Mouse (Mus musculus): ENCODE data around the gene Spcs2. TPM values are rescaled to one million over a fixed set of nuclear protein-coding genes. Genes with fewer than 3 reads are reported as not detected.
"Not testable (repeated sequence)": the region's sequence is repeated elsewhere in the genome, so short reads cannot be mapped to it uniquely, and the experiment has no call there.

Spcs2 gene
- total RNA-seq, 1 experiment from 2014 or later, result 129 TPM

GRCm38 (mm10) chr7:99824649-99825483 is 38.4 kb downstream of the Spcs2 start:
- no peak for DNase-seq

- no peak for DNase-seq
Measured at GRCm38 (mm10) chr7:99823045-99823663, 40.1 kb downstream of the Spcs2 start.

- DNase-seq, result no peak
Measured at GRCm38 (mm10) chr7:99822426-99822825, 40.8 kb downstream of the Spcs2 start.

GRCm38 (mm10) chr7:99821953-99822352 is 41.3 kb downstream of the Spcs2 start:
- no peak for DNase-seq

- not testable (repeated sequence) for DNase-seq
Measured at GRCm38 (mm10) chr7:99818181-99818725, 45.0 kb downstream of the Spcs2 start.

GRCm38 (mm10) chr7:99813394-99813793 is 49.9 kb downstream of the Spcs2 start:
- peak; percentile 52 for DNase-seq

GRCm38 (mm10) chr7:99811661-99812060 is 51.6 kb downstream of the Spcs2 start:
- DNase-seq, result no peak

GRCm38 (mm10) chr7:99810814-99811213 is 52.4 kb downstream of the Spcs2 start:
- DNase-seq, result no peak

GRCm38 (mm10) chr7:99807043-99807442 is 56.2 kb downstream of the Spcs2 start:
- DNase-seq, result not testable (repeated sequence)

- no peak for DNase-seq
Measured at GRCm38 (mm10) chr7:99805340-99805739, 57.9 kb downstream of the Spcs2 start.

- not testable (repeated sequence) for DNase-seq
Measured at GRCm38 (mm10) chr7:99804033-99804432, 59.2 kb downstream of the Spcs2 start.

- no peak for DNase-seq
Measured at GRCm38 (mm10) chr7:99803535-99803934, 59.7 kb downstream of the Spcs2 start.

- no peak for DNase-seq
Measured at GRCm38 (mm10) chr7:99799118-99799517, 64.1 kb downstream of the Spcs2 start.

GRCm38 (mm10) chr7:99797911-99798647 is 65.2 kb downstream of the Spcs2 start:
- peak; percentile 74 for DNase-seq

GRCm38 (mm10) chr7:99797261-99797660 is 66.0 kb downstream of the Spcs2 start:
- no peak for DNase-seq

GRCm38 (mm10) chr7:99796471-99796870 is 66.8 kb downstream of the Spcs2 start:
- DNase-seq, result no peak

GRCm38 (mm10) chr7:99795192-99795981 is 67.9 kb downstream of the Spcs2 start:
- DNase-seq, result peak; percentile 18

GRCm38 (mm10) chr7:99794096-99794495 is 69.2 kb downstream of the Spcs2 start:
- no peak for DNase-seq

- no peak for DNase-seq
Measured at GRCm38 (mm10) chr7:99790816-99791215, 72.4 kb downstream of the Spcs2 start.

- DNase-seq, result no peak
Measured at GRCm38 (mm10) chr7:99788563-99788962, 74.7 kb downstream of the Spcs2 start.

GRCm38 (mm10) chr7:99787935-99788334 is 75.3 kb downstream of the Spcs2 start:
- DNase-seq, result no peak

Measured in adrenal gland, postnatal 14 days (tissue).